Mouse (Mus musculus): Measurements from ENCODE around the gene Adamts17.

The Adamts17 gene

GRCm38 (mm10) chr7:66931291-66931690, 91.8 kb downstream of the Adamts17 start:
- no peak for DNase-seq (ENCODE audit: low read depth, low spot score)

- DNase-seq (ENCODE audit: low read depth, low spot score) = no peak
Observed at GRCm38 (mm10) chr7:66933251-66933650, 93.7 kb downstream of the Adamts17 start.

GRCm38 (mm10) chr7:66934062-66934461, 94.5 kb downstream of the Adamts17 start:
- no peak for DNase-seq (ENCODE audit: low read depth, low spot score)

- DNase-seq (ENCODE audit: low read depth, low spot score) = no peak
Observed at GRCm38 (mm10) chr7:66935041-66935440, 95.5 kb downstream of the Adamts17 start.

GRCm38 (mm10) chr7:66936042-66936755, 96.7 kb downstream of the Adamts17 start:
- DNase-seq (ENCODE audit: low read depth, low spot score) = no peak

GRCm38 (mm10) chr7:66936911-66937310, 97.4 kb downstream of the Adamts17 start:
- DNase-seq (ENCODE audit: low read depth, low spot score) = no peak

GRCm38 (mm10) chr7:66938988-66939783, 99.7 kb downstream of the Adamts17 start:
- DNase-seq (ENCODE audit: low read depth, low spot score) = no peak

GRCm38 (mm10) chr7:66940761-66941160, 101.2 kb downstream of the Adamts17 start:
- no peak for DNase-seq (ENCODE audit: low read depth, low spot score)

- no peak for DNase-seq (ENCODE audit: low read depth, low spot score)
Observed at GRCm38 (mm10) chr7:66949006-66949405, 109.5 kb downstream of the Adamts17 start.

GRCm38 (mm10) chr7:66952921-66953320, 113.4 kb downstream of the Adamts17 start:
- DNase-seq (ENCODE audit: low read depth, low spot score) = no peak

GRCm38 (mm10) chr7:66954073-66954472, 114.5 kb downstream of the Adamts17 start:
- no peak for DNase-seq (ENCODE audit: low read depth, low spot score)

- no peak for DNase-seq (ENCODE audit: low read depth, low spot score)
Observed at GRCm38 (mm10) chr7:66954723-66955122, 115.2 kb downstream of the Adamts17 start.

- DNase-seq (ENCODE audit: low read depth, low spot score) = no peak
Observed at GRCm38 (mm10) chr7:66955455-66955919, 116.0 kb downstream of the Adamts17 start.

- no peak for DNase-seq (ENCODE audit: low read depth, low spot score)
Observed at GRCm38 (mm10) chr7:66955978-66956377, 116.4 kb downstream of the Adamts17 start.

GRCm38 (mm10) chr7:66957764-66958163, 118.2 kb downstream of the Adamts17 start:
- DNase-seq (ENCODE audit: low read depth, low spot score) = no peak

- no peak for DNase-seq (ENCODE audit: low read depth, low spot score)
Observed at GRCm38 (mm10) chr7:66960246-66961033, 120.9 kb downstream of the Adamts17 start.

- no peak for DNase-seq (ENCODE audit: low read depth, low spot score)
Observed at GRCm38 (mm10) chr7:66962736-66963135, 123.2 kb downstream of the Adamts17 start.

GRCm38 (mm10) chr7:66963541-66963940, 124.0 kb downstream of the Adamts17 start:
- DNase-seq (ENCODE audit: low read depth, low spot score) = no peak

GRCm38 (mm10) chr7:66966541-66967205, 127.1 kb downstream of the Adamts17 start:
- no peak for DNase-seq (ENCODE audit: low read depth, low spot score)

- DNase-seq (ENCODE audit: low read depth, low spot score) = no peak
Observed at GRCm38 (mm10) chr7:66967206-66967919, 127.8 kb downstream of the Adamts17 start.

- DNase-seq (ENCODE audit: low read depth, low spot score) = no peak
Observed at GRCm38 (mm10) chr7:66968661-66969060, 129.1 kb downstream of the Adamts17 start.
